Mouse (Mus musculus): ENCODE data around the gene Rreb1. TPM values are rescaled to one million over a fixed set of nuclear protein-coding genes. Genes with fewer than 3 reads are reported as not detected.

Rreb1 gene
- polyA plus RNA-seq, 1 experiment from 2014 or later = 21.1 TPM

- ChIA-PET CTCF (interaction anchor here (0.7 to 2.0 kb wide), 11 partner anchors 9 to 536 kb away, joined by 3 to 10 read pairs (median 5); no protein-coding TSS in a partner anchor), POLR2A (interaction anchor here (0.7 kb wide), 1 partner anchor 350 kb away, joined by 3 read pairs; no protein-coding TSS in a partner anchor)
- ATAC-seq = no peak
- no peaks in the 10 kb centered on the region for H3K27me3 ChIP-seq
- DNase-seq (ENCODE audit: low read depth, low spot score) = no peak
- TF ChIP-seq CTCF (IDR thresholded peaks at IDR 0.05) = no peak
- in situ Hi-C loops (cut with MboI; ENCODE audit: low pct_unique_long_range_greater_than_20kb) = no loop called here
These were observed 191.1 kb downstream of the Rreb1 start for GRCm38 (mm10) chr13:37969337-37969736.

- no peak for ATAC-seq
- no peak for DNase-seq (ENCODE audit: low read depth, low spot score)
These were observed 191.8 kb downstream of the Rreb1 start for GRCm38 (mm10) chr13:37969988-37970387.

GRCm38 (mm10) chr13:37970887-37971530 lies 192.8 kb downstream of the Rreb1 start:
- H3K27me3 ChIP-seq = no peaks in the 10 kb centered on the region
- in situ Hi-C loops (cut with MboI; ENCODE audit: low pct_unique_long_range_greater_than_20kb) = no loop called here
- ATAC-seq = no peak
- DNase-seq (ENCODE audit: low read depth, low spot score) = no peak
- ChIA-PET CTCF (interaction anchor here (1.4 kb wide), 1 partner anchor 517 kb away, joined by 3 read pairs; no protein-coding TSS in a partner anchor), POLR2A (no interaction called here)
- no peak for TF ChIP-seq CTCF (IDR thresholded peaks at IDR 0.05)

More at GRCm38 (mm10) chr13:37969988-37970387, 191.8 kb downstream of the Rreb1 start:
- H3K27me3 ChIP-seq = no peaks in the 10 kb centered on the region
- in situ Hi-C loops (cut with MboI; ENCODE audit: low pct_unique_long_range_greater_than_20kb) = no loop called here
- TF ChIP-seq CTCF (IDR thresholded peaks at IDR 0.05) = no peak
- POLR2A ChIA-PET = interaction anchor here (0.6 kb wide), 1 partner anchor 130 kb away, joined by 3 read pairs; no protein-coding TSS in a partner anchor
- CTCF ChIA-PET = interaction anchor here (0.7 to 2.0 kb wide), 12 partner anchors 8 to 536 kb away, joined by 3 to 10 read pairs (median 5); no protein-coding TSS in a partner anchor

GRCm38 (mm10) chr13:37974036-37974435 lies 195.8 kb downstream of the Rreb1 start:
- in situ Hi-C loops (cut with MboI; ENCODE audit: low pct_unique_long_range_greater_than_20kb) = no loop called here
- ATAC-seq = no peak
- POLR2A ChIA-PET = interaction anchor here (1.2 kb wide), 1 partner anchor 19 kb away, joined by 3 read pairs; no protein-coding TSS in a partner anchor
- TF ChIP-seq CTCF (IDR thresholded peaks at IDR 0.05) = no peak
- no peak for DNase-seq (ENCODE audit: low read depth, low spot score)
- H3K27me3 ChIP-seq = no peaks in the 10 kb centered on the region
- CTCF ChIA-PET = interaction anchor here (1.4 kb wide), 2 partner anchors 48 to 64 kb away, joined by 3 read pairs; no protein-coding TSS in a partner anchor

GRCm38 (mm10) chr13:37974731-37975130 lies 196.5 kb downstream of the Rreb1 start:
- DNase-seq (ENCODE audit: low read depth, low spot score) (no peak), ATAC-seq (no peak)
- in situ Hi-C loops (cut with MboI; ENCODE audit: low pct_unique_long_range_greater_than_20kb) = no loop called here
- TF ChIP-seq CTCF (IDR thresholded peaks at IDR 0.05) = no peak
- H3K27me3 ChIP-seq = no peaks in the 10 kb centered on the region
- ChIA-PET CTCF (interaction anchor here (1.4 kb wide), 1 partner anchor 48 kb away, joined by 3 read pairs; no protein-coding TSS in a partner anchor), POLR2A (interaction anchor here (1.2 to 1.5 kb wide), 2 partner anchors 12 to 18 kb away, joined by 3 read pairs; no protein-coding TSS in a partner anchor)

- in situ Hi-C loops (cut with MboI; ENCODE audit: low pct_unique_long_range_greater_than_20kb) = no loop called here
- POLR2A ChIA-PET = interaction anchor here (1.1 kb wide), 1 partner anchor 12 kb away, joined by 3 read pairs; no protein-coding TSS in a partner anchor
These were observed 201.3 kb downstream of the Rreb1 start for GRCm38 (mm10) chr13:37979506-37979905.

GRCm38 (mm10) chr13:37980346-37980745 lies 202.1 kb downstream of the Rreb1 start:
- POLR2A ChIA-PET = interaction anchor here (1.1 kb wide), 1 partner anchor 13 kb away, joined by 3 read pairs; no protein-coding TSS in a partner anchor
- in situ Hi-C loops (cut with MboI; ENCODE audit: low pct_unique_long_range_greater_than_20kb) = no loop called here
- TF ChIP-seq CTCF (IDR thresholded peaks at IDR 0.05) = no peak
- CTCF ChIA-PET = interaction anchor here (1.3 to 2.4 kb wide), 2 partner anchors 11 to 12 kb away, joined by 3 to 10 read pairs; no protein-coding TSS in a partner anchor
- DNase-seq (ENCODE audit: low read depth, low spot score) (no peak), ATAC-seq (no peak)
- no peaks in the 10 kb centered on the region for H3K27me3 ChIP-seq

More at GRCm38 (mm10) chr13:37979506-37979905, 201.3 kb downstream of the Rreb1 start:
- DNase-seq (ENCODE audit: low read depth, low spot score) (no peak), ATAC-seq (no peak)
- TF ChIP-seq CTCF (IDR thresholded peaks at IDR 0.05) = no peak
- H3K27me3 ChIP-seq = no peaks in the 10 kb centered on the region
- CTCF ChIA-PET = interaction anchor here (1.3 to 2.4 kb wide), 2 partner anchors 10 to 13 kb away, joined by 3 to 10 read pairs; no protein-coding TSS in a partner anchor

GRCm38 (mm10) chr13:37981063-37981462 lies 202.9 kb downstream of the Rreb1 start:
- in situ Hi-C loops (cut with MboI; ENCODE audit: low pct_unique_long_range_greater_than_20kb) = no loop called here
- ChIA-PET CTCF (interaction anchor here (1.3 to 2.4 kb wide), 2 partner anchors 11 kb away, joined by 3 to 10 read pairs; no protein-coding TSS in a partner anchor), POLR2A (no interaction called here)
- no peak for TF ChIP-seq CTCF (IDR thresholded peaks at IDR 0.05)
- DNase-seq (ENCODE audit: low read depth, low spot score) = no peak
- no peak for ATAC-seq
- H3K27me3 ChIP-seq = no peaks in the 10 kb centered on the region

- ATAC-seq = no peak
- DNase-seq (ENCODE audit: low read depth, low spot score) = no peak
- H3K27me3 ChIP-seq = no peaks in the 10 kb centered on the region
- no peak for TF ChIP-seq CTCF (IDR thresholded peaks at IDR 0.05)
- in situ Hi-C loops (cut with MboI; ENCODE audit: low pct_unique_long_range_greater_than_20kb) = no loop called here
- POLR2A ChIA-PET = interaction anchor here (1.1 kb wide), 1 partner anchor 11 kb away, joined by 3 read pairs; no protein-coding TSS in a partner anchor
- CTCF ChIA-PET = interaction anchor here (1.0 to 2.6 kb wide), 2 partner anchors 10 to 16 kb away, joined by 3 to 6 read pairs; no protein-coding TSS in a partner anchor
These were observed 208.0 kb downstream of the Rreb1 start for GRCm38 (mm10) chr13:37986166-37986565.

- no peak for TF ChIP-seq CTCF (IDR thresholded peaks at IDR 0.05)
- CTCF ChIA-PET = interaction anchor here (2.0 kb wide), 1 partner anchor 20 kb away, joined by 4 read pairs; no protein-coding TSS in a partner anchor
- in situ Hi-C loops (cut with MboI; ENCODE audit: low pct_unique_long_range_greater_than_20kb) = no loop called here
- ATAC-seq (no peak), DNase-seq (ENCODE audit: low read depth, low spot score) (no peak)
- POLR2A ChIA-PET = no interaction called here
- no peaks in the 10 kb centered on the region for H3K27me3 ChIP-seq
These were observed 211.5 kb downstream of the Rreb1 start for GRCm38 (mm10) chr13:37989701-37990100.
